Mouse (Mus musculus) G1E (cell line): ENCODE measurements around the gene 4930579F01Rik. TPM values are rescaled to one million over a fixed set of nuclear protein-coding genes. Genes with fewer than 3 reads are reported as not detected.

Source experiments
- ATAC-seq: 2 replicates; pipeline ENCODE4 v1.8.0; 2016; ENCODE audit warnings: mild to moderate bottlenecking; ENCODE audit not compliant: insufficient number of reproducible peaks, poor library complexity, low FRiP score, severe bottlenecking; ENCODE audit errors: extremely low read depth
- DNase-seq: peaks from one replicate; pipeline ENCODE4 v3.0.0; 2012; ENCODE audit warnings: low spot score
- H3K27me3 ChIP-seq: 2 replicates; pipeline ENCODE4 v1.6.1; 2012; ENCODE audit warnings: mild to moderate bottlenecking, low read length, inconsistent platforms; ENCODE audit not compliant: insufficient read depth
- H3K36me3 ChIP-seq: replicated peaks from 2 replicates; pipeline ENCODE3; 2012; ENCODE audit warnings: mild to moderate bottlenecking, inconsistent platforms
- H3K4me1 ChIP-seq: 2 replicates; pipeline ENCODE4 v1.6.1; 2012; ENCODE audit warnings: low read depth, low read length, inconsistent platforms, mixed read lengths; ENCODE audit not compliant: insufficient read depth
- H3K4me3 ChIP-seq: 2 replicates; pipeline ENCODE4 v1.5.1; 2012; ENCODE audit warnings: low read depth, mild to moderate bottlenecking, inconsistent platforms, low read length, moderate library complexity, mixed read lengths
- H3K9me3 ChIP-seq: replicated peaks from 2 replicates; pipeline ENCODE4 v1.6.1; 2012; ENCODE audit warnings: inconsistent platforms
- CTCF ChIP-seq: IDR thresholded peaks from 2 replicates; pipeline ENCODE4 v1.5.1; 2012; ENCODE audit warnings: low read depth, low read length, inconsistent platforms, mixed read lengths
- GATA1 ChIP-seq: IDR thresholded peaks from 2 replicates; pipeline ENCODE4 v1.6.1; 2012; ENCODE audit warnings: borderline replicate concordance, low read length, inconsistent platforms, mixed read lengths
- GATA2 ChIP-seq: IDR thresholded peaks from 2 replicates; pipeline ENCODE4 v1.6.1; 2012; ENCODE audit warnings: low read depth, low read length, inconsistent platforms, borderline replicate concordance
- POLR2AphosphoS5 ChIP-seq: IDR thresholded peaks from 2 replicates; pipeline ENCODE4 v1.6.1; 2012; ENCODE audit warnings: low read depth, low read length, inconsistent platforms; ENCODE audit not compliant: insufficient replicate concordance
- TAL1 ChIP-seq: conservative IDR thresholded peaks from 2 replicates; pipeline ENCODE4 v1.6.1; 2012; ENCODE audit warnings: low read depth, low read length, inconsistent platforms, mixed read lengths
- polyA plus RNA-seq: library from polyadenylated mRNA; stranded (reverse); fragments of >175 nt; gene quantifications from 2 replicates; pipeline ENCODE4 v1.2.3, GENCODE M21; 2012
- total RNA-seq, 2 experiments: library from RNA; stranded (forward) in 1 of 2; stranded (reverse) in 1 of 2; fragments of 200-1000 nt in 1 of 2; fragments of >200 nt in 1 of 2; fragmentation: Nextera tagmentation in 1 of 2; gene quantifications; 2 replicates each; pipeline ENCODE4 v1.2.3; 2014 to 2017

The 4930579F01Rik gene
- total and polyA plus RNA-seq, 3 experiments, result not detected

GRCm38 (mm10) chr3:138121461-138121860 lies 72.2 kb downstream of the 4930579F01Rik start:
- DNase-seq (no peak), ATAC-seq (no peak)
- no peak for TF ChIP-seq GATA1
- no peak for TF ChIP-seq GATA2
- no peak for TF ChIP-seq TAL1
- no peak for TF ChIP-seq CTCF
- TF ChIP-seq POLR2AphosphoS5, result no peak
- H3K9me3 ChIP-seq, result no peaks in the 10 kb centered on the region
- H3K4me3 ChIP-seq, result no peak overlapping the region
- H3K4me1 ChIP-seq, result peaks cover 3% of the 10 kb centered on the region; the same call in 1 of the 2 replicates
- no peaks in the 10 kb centered on the region for H3K36me3 ChIP-seq
- H3K27me3 ChIP-seq, result peaks cover 3% of the 10 kb centered on the region

- H3K4me1 ChIP-seq, result peaks cover 3% of the 10 kb centered on the region; the same call in 1 of the 2 replicates
- no peak overlapping the region for H3K4me3 ChIP-seq
- H3K36me3 ChIP-seq, result no peaks in the 10 kb centered on the region
- H3K27me3 ChIP-seq, result peaks cover 3% of the 10 kb centered on the region
- DNase-seq (no peak), ATAC-seq (no peak)
- H3K9me3 ChIP-seq, result no peaks in the 10 kb centered on the region
- no peak for TF ChIP-seq GATA1
- no peak for TF ChIP-seq GATA2
- TF ChIP-seq POLR2AphosphoS5, result no peak
- no peak for TF ChIP-seq CTCF
- TF ChIP-seq TAL1, result no peak
These were observed 74.0 kb downstream of the 4930579F01Rik start for GRCm38 (mm10) chr3:138119444-138120105.

- Histone ChIP-seq H3K4me3 (no peak overlapping the region), H3K36me3 (no peaks in the 10 kb centered on the region), H3K9me3 (no peaks in the 10 kb centered on the region), H3K27me3 (peaks cover 7% of the 10 kb centered on the region), H3K4me1 (peaks cover 3% of the 10 kb centered on the region; the same call in 1 of the 2 replicates)
- no peak for DNase-seq
- ATAC-seq, result no peak
- TF ChIP-seq CTCF (no peak), GATA1 (no peak), POLR2AphosphoS5 (no peak), TAL1 (no peak), GATA2 (no peak)
These were observed 74.8 kb downstream of the 4930579F01Rik start for GRCm38 (mm10) chr3:138118831-138119230.

- DNase-seq (no peak), ATAC-seq (no peak)
- Histone ChIP-seq H3K36me3 (no peaks in the 10 kb centered on the region), H3K4me3 (no peak overlapping the region), H3K9me3 (no peaks in the 10 kb centered on the region), H3K4me1 (peaks cover 3% of the 10 kb centered on the region; the same call in 1 of the 2 replicates), H3K27me3 (peaks cover 11% of the 10 kb centered on the region)
- TF ChIP-seq CTCF, result no peak
- no peak for TF ChIP-seq GATA2
- TF ChIP-seq TAL1, result no peak
- TF ChIP-seq GATA1, result no peak
- no peak for TF ChIP-seq POLR2AphosphoS5
These were observed 75.2 kb downstream of the 4930579F01Rik start for GRCm38 (mm10) chr3:138118392-138118791.

GRCm38 (mm10) chr3:138116871-138117270 lies 76.8 kb downstream of the 4930579F01Rik start:
- ATAC-seq, result no peak

GRCm38 (mm10) chr3:138114106-138114505 lies 79.5 kb downstream of the 4930579F01Rik start:
- Histone ChIP-seq H3K9me3 (no peaks in the 10 kb centered on the region), H3K36me3 (no peaks in the 10 kb centered on the region), H3K27me3 (peaks cover 20% of the 10 kb centered on the region), H3K4me3 (no peak overlapping the region), H3K4me1 (peaks cover 3% of the 10 kb centered on the region)
- no peak for TF ChIP-seq POLR2AphosphoS5
- no peak for TF ChIP-seq CTCF
- no peak for TF ChIP-seq GATA2
- no peak for TF ChIP-seq GATA1
- TF ChIP-seq TAL1, result no peak
- ATAC-seq, result no peak
- no peak for DNase-seq

More at GRCm38 (mm10) chr3:138116871-138117270, 76.8 kb downstream of the 4930579F01Rik start:
- no peaks in the 10 kb centered on the region for H3K9me3 ChIP-seq
- TF ChIP-seq CTCF, result no peak
- no peak for TF ChIP-seq GATA2
- peaks cover 11% of the 10 kb centered on the region; the same call in 1 of the 2 replicates for H3K27me3 ChIP-seq
- H3K4me3 ChIP-seq, result no peak overlapping the region
- no peaks in the 10 kb centered on the region for H3K36me3 ChIP-seq
- peaks cover 3% of the 10 kb centered on the region; the same call in 1 of the 2 replicates for H3K4me1 ChIP-seq
- no peak for DNase-seq

Other genes starting within 250 kb of the 4930579F01Rik start
- gene Dapp1, start 212.3 kb downstream of the 4930579F01Rik start, total RNA-seq (2014; fragmentation: Nextera tagmentation), result 288 and 301 TPM in 2 replicates
- gene Dapp1, start 212.3 kb downstream of the 4930579F01Rik start, total RNA-seq (2017), result 438 and 441 TPM in 2 replicates
- gene Dapp1, start 212.3 kb downstream of the 4930579F01Rik start, polyA plus RNA-seq, result 14.3 and 37.2 TPM in 2 replicates
- not detected in 2 replicates for gene 1110002E22Rik, start 128.8 kb downstream of the 4930579F01Rik start, total RNA-seq (2014; fragmentation: Nextera tagmentation)
- gene 1110002E22Rik, start 128.8 kb downstream of the 4930579F01Rik start, total RNA-seq (2017), result under 0.01 and 0.06 TPM in 2 replicates
- 0.02 TPM in 2 replicates for gene 1110002E22Rik, start 128.8 kb downstream of the 4930579F01Rik start, polyA plus RNA-seq
- not detected in 2 replicates for gene Gm5105, start 126.4 kb downstream of the 4930579F01Rik start, total RNA-seq (2014; fragmentation: Nextera tagmentation)
- 0.11 and 0.12 TPM in 2 replicates for gene Gm5105, start 126.4 kb downstream of the 4930579F01Rik start, total RNA-seq (2017)
- not detected in 2 replicates for gene Gm5105, start 126.4 kb downstream of the 4930579F01Rik start, polyA plus RNA-seq
- gene Trmt10a, start 50.4 kb downstream of the 4930579F01Rik start, total RNA-seq (2014; fragmentation: Nextera tagmentation), result 18.7 and 24.9 TPM in 2 replicates
- 11.8 and 15.9 TPM in 2 replicates for gene Trmt10a, start 50.4 kb downstream of the 4930579F01Rik start, total RNA-seq (2017)
- 3.6 and 4.6 TPM in 2 replicates for gene Trmt10a, start 50.4 kb downstream of the 4930579F01Rik start, polyA plus RNA-seq
- 7.2 and 8.0 TPM in 2 replicates for gene Mttp, start 48.9 kb downstream of the 4930579F01Rik start, total RNA-seq (2014; fragmentation: Nextera tagmentation)
- gene Mttp, start 48.9 kb downstream of the 4930579F01Rik start, total RNA-seq (2017), result 2.7 and 3.4 TPM in 2 replicates
- 0.23 and 0.42 TPM in 2 replicates for gene Mttp, start 48.9 kb downstream of the 4930579F01Rik start, polyA plus RNA-seq
- gene Adh7, start 23.9 kb upstream of the 4930579F01Rik start, total RNA-seq (2014; fragmentation: Nextera tagmentation), result not detected in 2 replicates
- 0.05 and 0.06 TPM in 2 replicates for gene Adh7, start 23.9 kb upstream of the 4930579F01Rik start, total RNA-seq (2017)
- gene Adh7, start 23.9 kb upstream of the 4930579F01Rik start, polyA plus RNA-seq, result not detected in 2 replicates
- gene Adh1, start 67.2 kb upstream of the 4930579F01Rik start, total RNA-seq (2014; fragmentation: Nextera tagmentation), result not detected in 2 replicates
- 0.17 and 0.33 TPM in 2 replicates for gene Adh1, start 67.2 kb upstream of the 4930579F01Rik start, total RNA-seq (2017)
- not detected in 2 replicates for gene Adh1, start 67.2 kb upstream of the 4930579F01Rik start, polyA plus RNA-seq
- not detected in 2 replicates for gene Adh6a, start 119.5 kb upstream of the 4930579F01Rik start, total RNA-seq (2014; fragmentation: Nextera tagmentation)
- gene Adh6a, start 119.5 kb upstream of the 4930579F01Rik start, total RNA-seq (2017), result 0.22 TPM in 1 of 2 replicates, not detected in the other
- not detected in 2 replicates for gene Adh6a, start 119.5 kb upstream of the 4930579F01Rik start, polyA plus RNA-seq
- gene Adh6b, start 147.9 kb upstream of the 4930579F01Rik start, total RNA-seq (2014; fragmentation: Nextera tagmentation), result not detected in 2 replicates
- 0.06 and 0.16 TPM in 2 replicates for gene Adh6b, start 147.9 kb upstream of the 4930579F01Rik start, total RNA-seq (2017)
- not detected in 2 replicates for gene Adh6b, start 147.9 kb upstream of the 4930579F01Rik start, polyA plus RNA-seq
- gene Adh4, start 221.6 kb upstream of the 4930579F01Rik start, total RNA-seq (2014; fragmentation: Nextera tagmentation), result not detected in 2 replicates
- not detected in 2 replicates for gene Adh4, start 221.6 kb upstream of the 4930579F01Rik start, total RNA-seq (2017)
- gene Adh4, start 221.6 kb upstream of the 4930579F01Rik start, polyA plus RNA-seq, result not detected in 2 replicates
- 86.2 and 86.3 TPM in 2 replicates for gene Adh5, start 249.3 kb upstream of the 4930579F01Rik start, total RNA-seq (2014; fragmentation: Nextera tagmentation)
- gene Adh5, start 249.3 kb upstream of the 4930579F01Rik start, total RNA-seq (2017), result 147 and 154 TPM in 2 replicates
- gene Adh5, start 249.3 kb upstream of the 4930579F01Rik start, polyA plus RNA-seq, result 11.3 and 27.4 TPM in 2 replicates